Mouse (Mus musculus) embryonic facial prominence, embryonic 15.5 days (tissue): ENCODE measurements at regions not wholly inside any gene's neighbourhood (a gene's known extent, or its start where the extent isn't known, plus 50 kb on each side); places are given as distances from the start of the nearest gene placed in this dataset.

Experiments used
- ATAC-seq: fragments of 200-750 bp; cut with Nextera tagmentation; 2 replicates; pipeline ENCODE4 v1.8.0; 2017; ENCODE audit warnings: low read depth, moderate TSS enrichment; ENCODE audit not compliant: insufficient number of reproducible peaks, low FRiP score, low TSS enrichment
- H3K27ac ChIP-seq: fragments of 300-500 bp; sonication (generic); replicated peaks from 2 replicates; pipeline ENCODE4 v1.5.1; 2015; ENCODE audit warnings: mild to moderate bottlenecking, inconsistent platforms
- H3K27me3 ChIP-seq: fragments of 300-500 bp; sonication (generic); 2 replicates; pipeline ENCODE4 v1.6.1; 2015; ENCODE audit warnings: inconsistent platforms
- H3K36me3 ChIP-seq: fragments of 300-500 bp; sonication (generic); 2 replicates; pipeline ENCODE4 v1.6.1; 2015; ENCODE audit warnings: mild to moderate bottlenecking, inconsistent platforms
- H3K4me1 ChIP-seq: fragments of 300-500 bp; sonication (generic); 2 replicates; pipeline ENCODE4 v1.6.1; 2015; ENCODE audit warnings: inconsistent platforms
- H3K4me2 ChIP-seq: fragments of 300-500 bp; sonication (generic); replicated peaks from 2 replicates; pipeline ENCODE4 v1.6.1; 2015; ENCODE audit warnings: mild to moderate bottlenecking, inconsistent platforms
- H3K4me3 ChIP-seq: fragments of 300-500 bp; sonication (generic); replicated peaks from 2 replicates; pipeline ENCODE4 v1.5.1; 2015; ENCODE audit warnings: mild to moderate bottlenecking, inconsistent platforms
- H3K9ac ChIP-seq: fragments of 300-500 bp; sonication (generic); 2 replicates; pipeline ENCODE4 v1.6.1; 2015; ENCODE audit warnings: inconsistent platforms
- H3K9me3 ChIP-seq: fragments of 300-500 bp; sonication (generic); replicated peaks from 2 replicates; pipeline ENCODE4 v1.6.1; 2016; ENCODE audit warnings: inconsistent platforms
- WGBS: fragments of 180-500 bp; shearing (Covaris S2); methylation state at CpG from one replicate; pipeline ENCODE4 v1.1.7; 2015; 5-methylcytosine and 5-hydroxymethylcytosine counted together

GRCm38 (mm10) chr5:64599865-64600288 is 203.3 kb upstream of the Klf3 start:
- no peaks in the 10 kb centered on the region for H3K36me3 ChIP-seq
- peak overlapping the region; percentile 12 for H3K4me3 ChIP-seq
- WGBS = 26% methylated on average over 13 of the region's 13 CpGs
- peak overlapping the region; percentile 33 for H3K4me2 ChIP-seq
- H3K9ac ChIP-seq = no peak overlapping the region
- ATAC-seq = no peak
- H3K9me3 ChIP-seq = no peaks in the 10 kb centered on the region
- H3K27me3 ChIP-seq = no peaks in the 10 kb centered on the region
- H3K27ac ChIP-seq = peak overlapping the region; percentile 69
- peaks cover 22% of the 10 kb centered on the region; the same call in 1 of the 2 replicates for H3K4me1 ChIP-seq

GRCm38 (mm10) chr5:64600392-64600791 is 202.8 kb upstream of the Klf3 start:
- WGBS = 30% methylated on average over 7 of the region's 7 CpGs
- Histone ChIP-seq H3K4me3 (peak overlapping the region; percentile 12), H3K4me2 (peak overlapping the region; percentile 33), H3K27ac (peak overlapping the region; percentile 69; the same call in 1 of the 2 replicates), H3K9me3 (no peaks in the 10 kb centered on the region), H3K27me3 (no peaks in the 10 kb centered on the region), H3K4me1 (peaks cover 17% of the 10 kb centered on the region; the same call in 1 of the 2 replicates), H3K36me3 (no peaks in the 10 kb centered on the region), H3K9ac (no peak overlapping the region)
- ATAC-seq = 0 out of 2 replicates have a peak, but pooled peaks have one; percentile 29

GRCm38 (mm10) chr5:64600811-64601210 is 202.4 kb upstream of the Klf3 start:
- ATAC-seq = no peak
- 47% methylated on average over 2 of the region's 2 CpGs for WGBS
- Histone ChIP-seq H3K9me3 (no peaks in the 10 kb centered on the region), H3K4me1 (peaks cover 13% of the 10 kb centered on the region; the same call in 1 of the 2 replicates), H3K27ac (no peak overlapping the region), H3K4me2 (no peak overlapping the region), H3K4me3 (no peak overlapping the region), H3K9ac (no peak overlapping the region), H3K27me3 (no peaks in the 10 kb centered on the region), H3K36me3 (no peaks in the 10 kb centered on the region)

GRCm38 (mm10) chr5:64601285-64601684 is 201.9 kb upstream of the Klf3 start:
- Histone ChIP-seq H3K9me3 (no peaks in the 10 kb centered on the region), H3K4me3 (no peak overlapping the region), H3K36me3 (no peaks in the 10 kb centered on the region), H3K4me1 (peaks cover 11% of the 10 kb centered on the region; the same call in 1 of the 2 replicates), H3K27me3 (no peaks in the 10 kb centered on the region), H3K4me2 (no peak overlapping the region), H3K27ac (no peak overlapping the region), H3K9ac (no peak overlapping the region)
- no peak for ATAC-seq
- 68% methylated on average over 8 of the region's 8 CpGs for WGBS

- H3K4me2 ChIP-seq = no peak overlapping the region
- no peak for ATAC-seq
- H3K9ac ChIP-seq = no peak overlapping the region
- no peaks in the 10 kb centered on the region for H3K27me3 ChIP-seq
- no peak overlapping the region for H3K27ac ChIP-seq
- H3K36me3 ChIP-seq = no peaks in the 10 kb centered on the region
- peaks cover 11% of the 10 kb centered on the region; the same call in 1 of the 2 replicates for H3K4me1 ChIP-seq
- H3K4me3 ChIP-seq = no peak overlapping the region
- H3K9me3 ChIP-seq = no peaks in the 10 kb centered on the region
- 77% methylated on average over 5 of the region's 5 CpGs for WGBS
Measured at GRCm38 (mm10) chr5:64601832-64602231, 201.4 kb upstream of the Klf3 start.

- H3K4me2 ChIP-seq = no peak overlapping the region
- peaks cover 11% of the 10 kb centered on the region; the same call in 1 of the 2 replicates for H3K4me1 ChIP-seq
- H3K4me3 ChIP-seq = no peak overlapping the region
- no peak overlapping the region for H3K27ac ChIP-seq
- no peaks in the 10 kb centered on the region for H3K27me3 ChIP-seq
- 80% methylated on average over 8 of the region's 8 CpGs for WGBS
- ATAC-seq = no peak
- no peaks in the 10 kb centered on the region for H3K36me3 ChIP-seq
- no peak overlapping the region for H3K9ac ChIP-seq
- H3K9me3 ChIP-seq = no peaks in the 10 kb centered on the region
Measured at GRCm38 (mm10) chr5:64602356-64602936, 200.7 kb upstream of the Klf3 start.

GRCm38 (mm10) chr5:64602996-64603755 is 200.0 kb upstream of the Klf3 start:
- Histone ChIP-seq H3K4me1 (peaks cover 11% of the 10 kb centered on the region; the same call in 1 of the 2 replicates), H3K36me3 (no peaks in the 10 kb centered on the region), H3K9ac (no peak overlapping the region), H3K27me3 (no peaks in the 10 kb centered on the region), H3K4me2 (no peak overlapping the region), H3K27ac (no peak overlapping the region), H3K9me3 (no peaks in the 10 kb centered on the region), H3K4me3 (no peak overlapping the region)
- no peak for ATAC-seq
- WGBS = 82% methylated on average over 11 of the region's 11 CpGs

GRCm38 (mm10) chr5:64605171-64605570 is 198.0 kb upstream of the Klf3 start:
- Histone ChIP-seq H3K4me3 (no peak overlapping the region), H3K9ac (no peak overlapping the region), H3K4me2 (no peak overlapping the region), H3K27me3 (no peaks in the 10 kb centered on the region), H3K9me3 (no peaks in the 10 kb centered on the region), H3K27ac (no peak overlapping the region), H3K4me1 (peaks cover 7% of the 10 kb centered on the region), H3K36me3 (peaks cover 5% of the 10 kb centered on the region; the same call in 1 of the 2 replicates)
- ATAC-seq = no peak

GRCm38 (mm10) chr5:64605991-64606390 is 197.2 kb upstream of the Klf3 start:
- H3K4me1 ChIP-seq = peaks cover 10% of the 10 kb centered on the region
- H3K9ac ChIP-seq = no peak overlapping the region
- H3K9me3 ChIP-seq = no peaks in the 10 kb centered on the region
- H3K36me3 ChIP-seq = peaks cover 5% of the 10 kb centered on the region; the same call in 1 of the 2 replicates
- 68% methylated on average over 5 of the region's 5 CpGs for WGBS
- H3K4me3 ChIP-seq = no peak overlapping the region
- ATAC-seq = no peak
- H3K4me2 ChIP-seq = no peak overlapping the region
- H3K27ac ChIP-seq = no peak overlapping the region
- H3K27me3 ChIP-seq = no peaks in the 10 kb centered on the region

- Histone ChIP-seq H3K9ac (no peak overlapping the region), H3K27me3 (no peaks in the 10 kb centered on the region), H3K9me3 (no peaks in the 10 kb centered on the region), H3K4me1 (peaks cover 11% of the 10 kb centered on the region), H3K4me3 (no peak overlapping the region), H3K36me3 (peaks cover 5% of the 10 kb centered on the region; the same call in 1 of the 2 replicates), H3K4me2 (no peak overlapping the region), H3K27ac (no peak overlapping the region)
- ATAC-seq = no peak
- 76% methylated on average over 3 of the region's 3 CpGs for WGBS
Measured at GRCm38 (mm10) chr5:64609378-64610087, 193.7 kb upstream of the Klf3 start.

GRCm38 (mm10) chr5:64610146-64610545 is 193.0 kb upstream of the Klf3 start:
- no peak overlapping the region for H3K9ac ChIP-seq
- no peak for ATAC-seq

More at GRCm38 (mm10) chr5:64610146-64610545, 193.0 kb upstream of the Klf3 start:
- H3K36me3 ChIP-seq = peaks cover 5% of the 10 kb centered on the region; the same call in 1 of the 2 replicates
- no peaks in the 10 kb centered on the region for H3K27me3 ChIP-seq
- H3K4me3 ChIP-seq = no peak overlapping the region
- WGBS = 17% methylated on average over 3 of the region's 3 CpGs
- peaks cover 11% of the 10 kb centered on the region for H3K4me1 ChIP-seq
- H3K27ac ChIP-seq = no peak overlapping the region
- H3K9me3 ChIP-seq = no peaks in the 10 kb centered on the region
- no peak overlapping the region for H3K4me2 ChIP-seq
